Mouse (Mus musculus) ES-E14 (cell line): ENCODE measurements around the gene Sh3bp2.

Experiments
- HCFC1 ChIP-seq: IDR thresholded peaks from 2 replicates; pipeline ENCODE4 v1.6.1; 2012; ENCODE audit warnings: low read length, inconsistent platforms, borderline replicate concordance; ENCODE audit not compliant: insufficient read depth
- ZNF384 ChIP-seq: IDR thresholded peaks from 2 replicates; pipeline ENCODE4 v1.6.1; 2012; ENCODE audit warnings: low read depth, low read length, inconsistent platforms

GRCm38 (mm10) chr5:34524511-34524910 is 1.1 kb upstream of the Sh3bp2 start:
- TF ChIP-seq ZNF384, result no peak
- no peak for TF ChIP-seq HCFC1
